Comparison of ENCODE assay signal across 1 mouse cellular context in the genomic region with DNA sequence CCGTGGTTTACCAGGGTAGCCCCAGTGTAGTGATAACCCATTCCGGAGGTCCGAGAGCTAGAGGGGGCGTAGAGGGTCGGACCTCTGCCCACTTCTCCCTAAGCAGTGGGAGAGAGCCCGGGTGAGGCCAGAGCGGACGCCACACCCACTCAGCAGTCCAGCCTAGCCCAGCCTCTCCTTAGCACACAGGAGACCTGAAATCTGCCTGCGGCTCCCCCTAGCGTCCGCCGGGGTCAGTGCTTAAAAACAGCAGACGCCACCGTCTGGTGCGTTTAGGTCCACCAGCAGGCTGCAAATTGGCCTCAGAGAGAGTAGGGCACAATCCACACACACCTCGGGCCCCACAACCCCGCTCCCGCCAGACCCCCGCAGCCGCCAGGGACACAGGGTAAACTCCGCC.
TF ChIP-seq lines count a peak whose summit lies in the region.

No protein-coding gene starts in this region.

TF ChIP-seq in C2C12, 6 proteins besides CTCF, POLR2A, EP300 and RAD21:
- TF ChIP-seq MYOG (IDR thresholded peaks at IDR 0.05; ENCODE audit: control insufficient read depth, extremely low read depth, insufficient read length), result no peak
- no peak for TF ChIP-seq FOSL1 (IDR thresholded peaks at IDR 0.05; ENCODE audit: insufficient read depth, low read length, poor library complexity, severe bottlenecking)
- no peak for TF ChIP-seq MYOD1 (IDR thresholded peaks at IDR 0.05; ENCODE audit: control insufficient read depth, insufficient read length, low read depth)
- no peak for TF ChIP-seq CEBPB (IDR thresholded peaks at IDR 0.05; ENCODE audit: low read depth)
- no peak for TF ChIP-seq MAX (IDR thresholded peaks at IDR 0.05)
- TF ChIP-seq USF1 (IDR thresholded peaks at IDR 0.05; ENCODE audit: low read depth), result no peak
